Mouse (Mus musculus) liver, embryonic 15.5 days (tissue): Measurements from ENCODE around the gene Tmem156. TPM values are rescaled to one million over a fixed set of nuclear protein-coding genes. Genes with fewer than 3 reads are reported as not detected.

Source experiments
- ATAC-seq: fragments of 200-750 bp; cut with Nextera tagmentation; 2 replicates; pipeline ENCODE4 v1.8.0; 2017; ENCODE audit warnings: moderate number of reproducible peaks, mild to moderate bottlenecking, moderate library complexity; ENCODE audit not compliant: insufficient read depth
- H3K27ac ChIP-seq: fragments of 300-500 bp; sonication (generic); replicated peaks from 2 replicates; pipeline ENCODE4 v1.5.1; 2015; ENCODE audit warnings: mild to moderate bottlenecking, inconsistent platforms
- H3K27me3 ChIP-seq: fragments of 300-500 bp; sonication (generic); 2 replicates; pipeline ENCODE4 v1.6.1; 2015; ENCODE audit warnings: mild to moderate bottlenecking, inconsistent platforms
- H3K36me3 ChIP-seq: fragments of 300-500 bp; sonication (generic); replicated peaks from 2 replicates; pipeline ENCODE4 v1.6.1; 2015; ENCODE audit warnings: moderate library complexity, mild to moderate bottlenecking, inconsistent platforms
- H3K4me1 ChIP-seq: fragments of 300-500 bp; sonication (generic); replicated peaks from 2 replicates; pipeline ENCODE4 v1.6.1; 2015; ENCODE audit warnings: inconsistent platforms
- H3K4me2 ChIP-seq: fragments of 300-500 bp; sonication (generic); 2 replicates; pipeline ENCODE4 v1.6.1; 2015; ENCODE audit warnings: moderate library complexity, mild to moderate bottlenecking, inconsistent platforms
- H3K4me3 ChIP-seq: fragments of 300-500 bp; sonication (generic); replicated peaks from 2 replicates; pipeline ENCODE4 v1.5.1; 2015; ENCODE audit warnings: mild to moderate bottlenecking, inconsistent platforms
- H3K9ac ChIP-seq: fragments of 300-500 bp; sonication (generic); 2 replicates; pipeline ENCODE4 v1.6.1; 2015; ENCODE audit warnings: moderate library complexity, mild to moderate bottlenecking, inconsistent platforms
- H3K9me3 ChIP-seq: fragments of 300-500 bp; sonication (generic); replicated peaks from 2 replicates; pipeline ENCODE4 v1.6.1; 2016; ENCODE audit warnings: inconsistent platforms
- WGBS: fragments of 180-500 bp; shearing (Covaris S2); methylation state at CpG from one replicate; pipeline ENCODE4 v1.1.7; 2015; ENCODE audit warnings: mixed read lengths; ENCODE audit not compliant: insufficient replicate concordance; 5-methylcytosine and 5-hydroxymethylcytosine counted together
- polyA plus RNA-seq: library from polyadenylated mRNA; unstranded; fragments of >200 nt; fragmentation: Nextera tagmentation; extraction: Ambion mirVana; gene quantifications from 2 replicates; pipeline ENCODE4 v1.2.1, GENCODE M21; 2015

Gene Tmem156
- 0.88 and 0.89 TPM in 2 replicates for polyA plus RNA-seq

- 0 out of 2 replicates have a peak, but pooled peaks cover 4% of the 10 kb centered on the region for H3K4me1 ChIP-seq
- peak within 1 kb of the TSS; percentile 29; the same call in 1 of the 2 replicates for H3K4me3 ChIP-seq
- no peaks in the 10 kb centered on the region for H3K27me3 ChIP-seq
- H3K4me2 ChIP-seq, result peak within 1 kb of the TSS; percentile 18
- H3K9me3 ChIP-seq, result no peaks in the 10 kb centered on the region
- ATAC-seq, result no peak
- H3K27ac ChIP-seq, result no peak within 1 kb of the TSS
- WGBS, result 43% methylated on average over 5 of the region's 5 CpGs
- H3K36me3 ChIP-seq, result no peaks in the 10 kb centered on the region
- H3K9ac ChIP-seq, result no peak within 1 kb of the TSS
Observed at GRCm38 (mm10) chr5:65091921-65092320, at the start of gene Tmem156. Gene Tmem156, minus strand, starts transcription at chr5:65092132.

- Histone ChIP-seq H3K36me3 (0 out of 2 replicates have a peak, but pooled peaks cover 8% of the 10 kb centered on the region), H3K4me1 (no peaks in the 10 kb centered on the region), H3K9me3 (no peaks in the 10 kb centered on the region), H3K4me3 (no peak overlapping the region), H3K4me2 (no peak overlapping the region), H3K9ac (no peak overlapping the region), H3K27ac (no peak overlapping the region), H3K27me3 (no peaks in the 10 kb centered on the region)
- ATAC-seq, result no peak
- 85% methylated on average over 8 of the region's 8 CpGs for WGBS
Observed at GRCm38 (mm10) chr5:65141242-65141641, 49.3 kb upstream of the Tmem156 start.

DNA sequence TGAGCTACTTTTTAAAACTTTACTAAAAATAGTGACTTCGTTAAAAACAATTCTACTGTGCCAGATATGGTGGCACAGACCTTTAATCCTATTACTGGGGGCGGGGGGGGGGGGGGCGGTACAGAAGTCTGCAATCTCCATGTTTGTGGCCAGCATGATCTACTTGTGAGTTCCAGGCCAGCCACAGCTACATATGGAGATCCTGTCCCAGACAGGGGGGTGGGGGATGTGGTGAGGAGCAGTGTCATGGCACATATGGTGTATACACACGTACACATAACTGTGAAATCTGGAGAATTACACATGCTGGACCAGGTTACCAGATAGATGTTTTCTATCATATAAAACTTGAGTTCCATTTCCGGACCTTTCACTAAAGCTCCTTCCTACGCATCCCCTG lies 45.1 kb upstream of the Tmem156 start:
- WGBS, result 75% methylated on average over 6 of the region's 6 CpGs
- H3K36me3 ChIP-seq, result 0 out of 2 replicates have a peak, but pooled peaks cover 2% of the 10 kb centered on the region

DNA sequence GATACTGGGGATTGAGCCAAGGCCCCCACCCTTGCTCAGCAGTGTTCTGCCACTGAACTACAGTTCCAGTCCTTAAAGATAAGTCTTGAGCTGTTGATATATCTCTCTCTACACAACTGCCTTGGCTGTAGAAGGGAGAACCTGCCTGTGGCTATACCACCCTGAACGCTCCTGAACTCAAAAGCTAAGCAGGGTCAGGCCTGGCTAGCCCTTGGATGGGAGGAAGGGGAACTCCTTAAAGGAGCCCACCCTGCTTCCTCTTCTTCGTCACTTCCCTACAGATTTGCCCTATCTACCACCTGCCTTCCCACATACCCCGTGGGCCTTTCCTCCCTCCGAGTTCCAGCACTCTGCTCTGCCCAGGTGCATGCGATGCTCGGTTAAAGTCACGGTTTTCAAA lies 44.2 kb upstream of the Tmem156 start:
- no peaks in the 10 kb centered on the region for H3K27me3 ChIP-seq
- H3K4me2 ChIP-seq, result no peak overlapping the region
- WGBS, result 49% methylated on average over 7 of the region's 7 CpGs
- no peak for ATAC-seq
- no peaks in the 10 kb centered on the region for H3K9me3 ChIP-seq
- H3K4me1 ChIP-seq, result no peaks in the 10 kb centered on the region
- no peaks in the 10 kb centered on the region for H3K36me3 ChIP-seq
- H3K4me3 ChIP-seq, result no peak overlapping the region
- no peak overlapping the region for H3K9ac ChIP-seq
- no peak overlapping the region for H3K27ac ChIP-seq

More for the DNA sequence above, 45.1 kb upstream of the Tmem156 start:
- H3K9ac ChIP-seq, result no peak overlapping the region
- no peaks in the 10 kb centered on the region for H3K9me3 ChIP-seq
- H3K27ac ChIP-seq, result no peak overlapping the region
- ATAC-seq, result no peak
- no peak overlapping the region for H3K4me2 ChIP-seq
- H3K27me3 ChIP-seq, result no peaks in the 10 kb centered on the region
- no peaks in the 10 kb centered on the region for H3K4me1 ChIP-seq
- no peak overlapping the region for H3K4me3 ChIP-seq

DNA sequence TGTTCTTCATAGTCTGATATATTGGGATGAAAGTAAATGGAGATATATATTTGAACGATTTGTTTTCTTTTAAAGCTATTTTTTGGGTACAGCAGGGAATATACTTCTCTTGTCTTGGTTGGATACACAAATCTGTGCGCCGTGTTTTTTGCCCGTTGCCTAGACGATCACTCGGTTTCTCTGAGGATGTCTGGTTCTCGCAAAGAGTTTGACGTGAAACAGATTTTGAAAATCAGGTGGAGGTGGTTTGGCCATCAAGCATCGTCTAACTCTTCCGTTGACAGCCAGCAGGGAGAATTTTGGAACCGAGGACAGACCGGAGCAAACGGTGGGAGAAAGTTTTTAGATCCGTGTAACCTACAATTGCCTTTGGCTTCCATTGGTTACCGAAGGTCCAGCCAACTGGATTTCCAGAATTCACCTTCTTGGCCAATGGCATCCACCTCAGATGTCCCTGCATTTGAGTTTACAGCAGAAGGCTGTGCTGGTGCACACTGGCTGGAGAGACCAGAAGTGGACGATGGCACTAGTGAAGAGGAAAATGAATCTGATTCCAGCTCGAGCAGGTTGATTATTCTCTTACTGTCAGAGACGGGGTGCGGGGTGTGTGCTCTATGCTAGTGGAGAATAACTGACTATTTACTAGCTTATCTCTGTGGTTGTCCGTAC lies 39.4 kb upstream of the Tmem156 start:
- H3K4me2 ChIP-seq, result peak overlapping the region; percentile 43
- no peaks in the 10 kb centered on the region for H3K27me3 ChIP-seq
- H3K4me3 ChIP-seq, result peak overlapping the region; percentile 25; the same call in 1 of the 2 replicates
- H3K4me1 ChIP-seq, result no peaks in the 10 kb centered on the region
- ATAC-seq, result no peak
- H3K9me3 ChIP-seq, result no peaks in the 10 kb centered on the region
- WGBS, result 34% methylated on average over 20 of the region's 20 CpGs
- H3K9ac ChIP-seq, result no peak overlapping the region
- H3K27ac ChIP-seq, result no peak overlapping the region
- no peaks in the 10 kb centered on the region for H3K36me3 ChIP-seq

DNA sequence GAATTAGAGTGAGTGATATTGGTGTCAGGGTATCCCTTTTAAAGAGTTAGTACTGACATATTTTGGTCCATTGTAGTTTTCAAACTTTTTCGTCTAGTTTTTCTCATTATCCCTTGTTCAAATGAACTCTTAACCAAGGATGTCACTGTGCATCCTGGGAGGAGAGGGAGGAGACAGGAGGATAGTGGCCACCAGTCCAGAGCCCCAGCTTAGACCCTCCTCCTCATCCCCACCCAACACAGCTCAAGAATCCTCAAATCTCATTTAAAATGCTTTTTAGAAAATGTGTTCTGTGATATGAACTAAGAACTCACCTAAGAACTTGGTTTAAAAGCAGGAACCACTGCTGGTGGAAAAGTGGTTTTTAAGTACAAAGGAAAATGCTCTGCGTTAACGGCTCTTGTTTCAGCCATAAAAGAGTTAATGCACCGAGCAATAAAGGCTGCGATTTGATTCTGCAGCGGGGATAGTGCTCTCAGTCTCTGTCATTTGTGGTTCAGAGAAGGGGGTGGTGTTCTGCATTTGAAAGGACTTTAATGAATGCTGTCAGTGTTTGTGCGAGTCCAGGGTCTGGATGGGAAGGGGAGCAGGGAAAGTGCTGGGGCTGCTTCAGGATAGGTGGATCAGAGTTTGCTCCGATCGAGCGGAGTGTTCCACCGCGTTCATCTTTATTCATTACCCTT lies 38.7 kb upstream of the Tmem156 start:
- Histone ChIP-seq H3K4me1 (no peaks in the 10 kb centered on the region), H3K27ac (no peak overlapping the region), H3K4me2 (peak overlapping the region; percentile 43), H3K36me3 (no peaks in the 10 kb centered on the region), H3K9me3 (no peaks in the 10 kb centered on the region), H3K9ac (no peak overlapping the region), H3K4me3 (peak overlapping the region; percentile 25; the same call in 1 of the 2 replicates), H3K27me3 (no peaks in the 10 kb centered on the region)
- WGBS, result 30% methylated on average over 12 of the region's 12 CpGs
- no peak for ATAC-seq

- H3K27me3 ChIP-seq, result no peaks in the 10 kb centered on the region
- no peak overlapping the region for H3K4me2 ChIP-seq
- no peak overlapping the region for H3K4me3 ChIP-seq
- H3K36me3 ChIP-seq, result no peaks in the 10 kb centered on the region
- no peak overlapping the region for H3K27ac ChIP-seq
- 53% methylated on average over 2 of the region's 2 CpGs for WGBS
- no peaks in the 10 kb centered on the region for H3K4me1 ChIP-seq
- H3K9me3 ChIP-seq, result no peaks in the 10 kb centered on the region
- no peak overlapping the region for H3K9ac ChIP-seq
- no peak for ATAC-seq
Observed at GRCm38 (mm10) chr5:65128481-65128880, 36.5 kb upstream of the Tmem156 start.

DNA sequence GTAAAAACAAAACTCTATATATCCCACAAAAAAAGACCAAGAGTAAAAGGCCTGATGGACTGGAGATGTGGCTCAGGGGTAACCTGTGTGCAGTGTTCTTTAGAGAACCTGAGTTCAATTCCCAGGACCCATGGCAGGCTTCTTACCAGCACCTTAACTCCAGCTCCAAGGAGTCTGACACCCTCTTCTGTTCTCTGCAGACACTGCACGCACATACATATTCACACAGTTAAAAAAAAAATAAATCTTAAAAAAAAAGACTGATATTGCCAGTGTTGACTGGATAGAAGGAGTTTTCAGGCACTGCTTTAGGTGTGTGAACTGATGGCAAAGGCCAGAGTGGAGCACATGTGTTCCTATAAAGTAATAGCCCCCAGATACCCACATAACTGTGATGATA lies 34.2 kb upstream of the Tmem156 start:
- ATAC-seq, result no peak
- 85% methylated on average over 1 of the region's 1 CpGs for WGBS
- H3K4me3 ChIP-seq, result no peak overlapping the region
- no peaks in the 10 kb centered on the region for H3K27me3 ChIP-seq
- H3K27ac ChIP-seq, result no peak overlapping the region
- H3K36me3 ChIP-seq, result no peaks in the 10 kb centered on the region
- no peaks in the 10 kb centered on the region for H3K4me1 ChIP-seq
- no peak overlapping the region for H3K4me2 ChIP-seq
- no peaks in the 10 kb centered on the region for H3K9me3 ChIP-seq
- H3K9ac ChIP-seq, result no peak overlapping the region

DNA sequence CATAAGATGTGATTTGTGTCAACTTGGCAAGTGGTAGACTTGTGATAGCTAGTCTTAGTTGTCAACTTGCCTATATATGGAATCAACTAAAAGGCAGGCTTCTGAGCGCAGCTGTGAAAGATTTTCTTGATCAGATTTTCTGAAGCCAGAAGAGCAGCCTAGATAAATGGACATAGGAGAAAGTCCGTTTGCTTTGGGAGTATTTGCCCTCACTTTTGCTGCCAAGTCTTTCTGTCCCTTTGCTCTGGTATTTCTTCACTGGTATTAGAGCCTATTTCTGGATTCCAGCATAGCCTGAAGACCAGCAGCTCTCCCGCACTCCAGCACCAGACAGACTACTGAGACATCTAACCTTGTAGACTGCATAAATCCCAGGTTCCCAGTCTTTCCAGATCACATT lies 30.7 kb upstream of the Tmem156 start:
- no peaks in the 10 kb centered on the region for H3K36me3 ChIP-seq
- H3K4me3 ChIP-seq, result no peak overlapping the region
- H3K9ac ChIP-seq, result no peak overlapping the region
- H3K9me3 ChIP-seq, result no peaks in the 10 kb centered on the region
- H3K4me1 ChIP-seq, result no peaks in the 10 kb centered on the region
- no peaks in the 10 kb centered on the region for H3K27me3 ChIP-seq
- H3K4me2 ChIP-seq, result no peak overlapping the region
- 69% methylated on average over 3 of the region's 3 CpGs for WGBS
- ATAC-seq, result no peak
- no peak overlapping the region for H3K27ac ChIP-seq

- no peaks in the 10 kb centered on the region for H3K4me1 ChIP-seq
- H3K27ac ChIP-seq, result no peak overlapping the region
- no peak overlapping the region for H3K4me3 ChIP-seq
- H3K4me2 ChIP-seq, result no peak overlapping the region
- H3K27me3 ChIP-seq, result no peaks in the 10 kb centered on the region
- H3K36me3 ChIP-seq, result peaks cover 4% of the 10 kb centered on the region; the same call in 1 of the 2 replicates
- no peak overlapping the region for H3K9ac ChIP-seq
- H3K9me3 ChIP-seq, result no peaks in the 10 kb centered on the region
- ATAC-seq, result no peak
- WGBS, result 25% methylated on average over 3 of the region's 3 CpGs
Observed at GRCm38 (mm10) chr5:65119918-65120317, 28.0 kb upstream of the Tmem156 start.

DNA sequence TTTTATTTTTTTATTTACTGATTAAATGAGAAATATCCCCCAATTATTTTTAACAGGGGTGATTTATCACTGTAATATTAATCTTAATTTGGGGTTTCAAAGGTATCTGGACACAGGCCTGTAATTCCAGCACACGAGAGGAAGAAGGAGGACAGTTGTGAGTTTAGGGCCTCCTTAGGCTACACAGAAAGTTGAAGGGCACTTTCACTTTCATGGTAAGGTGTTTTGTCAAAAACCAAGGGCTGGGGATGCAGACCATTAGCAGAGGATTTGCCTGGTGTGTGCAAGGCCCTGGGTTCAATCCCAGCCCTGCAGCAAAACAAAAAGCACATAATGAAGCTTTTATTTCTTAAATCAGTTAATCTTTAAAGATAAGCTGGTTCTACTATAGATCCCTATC lies 27.6 kb upstream of the Tmem156 start:
- no peaks in the 10 kb centered on the region for H3K9me3 ChIP-seq
- H3K4me2 ChIP-seq, result no peak overlapping the region
- H3K36me3 ChIP-seq, result peaks cover 4% of the 10 kb centered on the region; the same call in 1 of the 2 replicates
- H3K27ac ChIP-seq, result no peak overlapping the region
- H3K4me1 ChIP-seq, result no peaks in the 10 kb centered on the region
- whole genome bisulfite sequencing, result 63% methylated on average over 1 of the region's 1 CpGs
- H3K27me3 ChIP-seq, result no peaks in the 10 kb centered on the region
- no peak overlapping the region for H3K9ac ChIP-seq
- no peak for ATAC-seq
- no peak overlapping the region for H3K4me3 ChIP-seq
